Mouse (Mus musculus) cerebellum, adult 11-12 months (tissue): Measurements from ENCODE around the gene Smg5.
"Not testable (repeated sequence)": the region's sequence is repeated elsewhere in the genome, so short reads cannot be mapped to it uniquely, and the experiment has no call there.

Source experiments
- DNase-seq: peaks from one replicate; pipeline ENCODE4 v3.0.0; 2022

Gene Smg5

DNA sequence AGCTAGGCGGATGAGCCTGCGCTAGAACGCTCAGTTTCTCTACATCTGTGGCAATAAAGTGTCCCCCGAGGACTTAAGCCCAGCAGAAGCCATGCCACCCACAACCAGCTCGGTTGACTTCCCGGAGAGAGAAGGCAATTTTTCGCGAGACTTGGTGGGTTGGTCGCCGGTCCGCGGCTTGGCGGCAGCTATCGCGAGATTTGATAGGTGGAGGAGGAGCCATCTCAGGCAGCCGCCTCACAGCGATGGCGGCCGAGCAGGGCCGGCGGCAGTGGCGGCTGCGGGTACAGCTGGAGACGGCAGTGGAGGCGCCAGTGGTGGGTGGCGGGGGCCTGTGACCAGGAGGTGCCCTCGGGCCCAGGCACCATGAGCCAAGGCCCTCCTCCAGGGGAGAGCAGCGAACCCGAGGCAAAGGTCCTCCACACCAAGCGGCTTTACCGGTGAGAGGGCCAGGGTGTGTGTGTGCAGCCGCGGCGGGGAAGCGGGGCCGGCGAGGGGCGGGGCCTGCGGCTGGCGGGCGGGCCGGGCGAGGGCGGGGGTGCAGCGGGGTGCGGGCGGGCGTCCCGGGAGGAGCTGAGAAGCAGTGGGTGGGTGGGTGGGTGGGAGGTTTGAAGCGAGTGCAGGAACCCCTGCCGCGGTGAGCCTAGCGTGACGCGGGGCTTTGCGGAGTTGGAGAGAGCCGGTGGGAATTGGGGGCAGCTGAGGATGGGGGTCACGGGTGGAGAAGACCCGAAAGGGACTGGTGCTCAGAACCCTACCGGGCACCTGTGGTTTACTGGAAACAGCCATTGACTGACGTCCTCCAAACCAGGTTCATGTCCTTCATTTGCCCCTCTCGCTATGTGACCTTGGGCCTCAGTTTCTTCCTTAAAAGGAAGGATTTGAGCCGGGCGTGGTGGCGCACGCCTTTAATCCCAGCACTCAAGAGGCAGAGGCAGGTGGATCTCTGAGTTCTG is at the start of gene Smg5, which contains the start of gene Tmem79:
Gene Smg5, plus strand, starts transcription at position 203 of the 956 bp plus-strand sequence.
Gene Tmem79, minus strand, starts transcription at position 91 of the 956 bp plus-strand sequence.
- DNase-seq, result peak; percentile 95

DNA sequence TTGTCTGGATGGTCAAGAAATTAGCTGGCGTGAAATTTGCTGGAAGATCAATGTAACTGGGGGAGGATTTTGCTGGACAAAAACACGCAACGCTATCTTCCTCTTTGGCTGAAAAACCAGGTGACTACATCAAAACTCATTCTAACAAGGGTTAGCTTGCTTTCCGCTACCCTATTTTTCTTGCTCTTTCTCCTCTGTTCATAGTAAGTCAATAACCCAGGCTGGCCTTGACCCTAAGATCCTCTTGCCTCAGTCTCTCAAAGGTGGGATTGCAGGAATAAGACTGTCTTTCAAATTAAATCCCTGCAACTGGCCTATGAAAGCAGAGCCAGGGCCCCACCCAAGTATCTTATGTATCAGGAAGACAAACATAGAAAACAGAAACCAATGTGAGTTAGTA is 49.0 kb upstream of the Smg5 start, which contains the start of gene Gm38392:
Gene Gm38392, minus strand, starts transcription at position 101 of the 400 bp plus-strand sequence.
- no peak for DNase-seq

DNA sequence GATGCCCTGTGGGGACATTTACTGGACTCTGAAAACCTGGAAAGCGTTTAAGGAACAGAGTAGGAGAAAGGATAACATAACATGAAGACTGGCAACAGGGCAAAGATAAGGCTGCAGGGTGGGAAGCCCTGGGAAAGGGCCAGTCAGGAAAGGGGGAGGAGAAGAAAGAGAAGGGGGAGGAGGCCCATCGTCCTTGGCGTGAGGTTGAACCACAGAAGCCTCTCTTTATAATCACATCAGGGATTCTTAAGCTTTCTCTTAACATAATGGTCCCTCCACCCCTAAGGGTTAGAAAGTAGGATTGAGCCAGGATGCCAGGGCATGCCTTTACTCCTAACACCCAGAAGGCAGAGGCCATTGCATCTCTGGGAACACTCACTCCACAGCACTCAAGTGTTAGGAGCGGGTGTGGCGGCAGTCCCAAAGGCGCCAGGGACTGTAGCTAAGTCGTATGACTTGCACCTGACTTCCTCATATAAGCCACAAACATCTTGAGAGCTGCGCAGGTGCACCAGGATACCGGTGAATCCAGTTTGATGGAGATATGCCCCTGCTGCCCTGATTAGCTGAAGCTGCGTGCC is 47.8 kb upstream of the Smg5 start:
- not testable (repeated sequence) for DNase-seq

DNA sequence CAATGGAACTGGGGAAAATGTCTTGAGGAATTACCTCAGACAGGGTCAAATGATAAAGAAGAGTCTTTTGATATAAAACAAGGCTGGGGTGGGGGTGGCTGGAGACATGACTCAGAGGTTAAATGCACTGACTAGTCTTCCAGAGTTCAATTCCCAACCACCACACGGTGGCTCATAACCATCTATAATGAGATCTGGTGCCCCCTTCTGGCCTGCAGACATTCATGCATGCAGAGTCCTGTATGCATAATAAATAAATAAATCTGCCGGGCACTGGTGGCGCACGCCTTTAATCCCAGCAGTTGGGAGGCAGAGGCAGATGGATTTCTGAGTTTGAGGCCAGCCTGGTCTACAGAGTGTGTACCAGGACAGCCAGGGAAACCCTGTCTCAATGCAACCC is 44.1 kb upstream of the Smg5 start:
- peak; percentile 9 for DNase-seq

DNA sequence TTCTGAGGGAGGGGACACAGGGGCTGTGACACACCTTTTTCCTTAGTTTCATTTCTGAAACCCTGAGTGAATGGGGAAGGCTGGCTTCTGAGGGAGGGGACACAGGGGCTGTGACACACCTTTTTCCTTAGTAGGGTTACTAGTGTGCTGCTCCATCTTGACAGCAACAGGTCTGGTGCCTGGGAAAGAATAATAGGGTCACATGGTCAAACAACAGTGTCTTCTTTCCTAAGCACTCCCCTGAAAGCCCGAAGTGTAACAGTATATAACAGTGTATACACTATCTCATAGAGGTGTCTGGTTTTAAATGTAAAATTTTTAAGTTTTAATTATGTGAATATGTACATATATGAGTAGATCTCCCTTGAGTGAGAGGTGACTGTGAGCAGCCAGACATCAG is 40.8 kb upstream of the Smg5 start:
- not testable (repeated sequence) for DNase-seq

DNA sequence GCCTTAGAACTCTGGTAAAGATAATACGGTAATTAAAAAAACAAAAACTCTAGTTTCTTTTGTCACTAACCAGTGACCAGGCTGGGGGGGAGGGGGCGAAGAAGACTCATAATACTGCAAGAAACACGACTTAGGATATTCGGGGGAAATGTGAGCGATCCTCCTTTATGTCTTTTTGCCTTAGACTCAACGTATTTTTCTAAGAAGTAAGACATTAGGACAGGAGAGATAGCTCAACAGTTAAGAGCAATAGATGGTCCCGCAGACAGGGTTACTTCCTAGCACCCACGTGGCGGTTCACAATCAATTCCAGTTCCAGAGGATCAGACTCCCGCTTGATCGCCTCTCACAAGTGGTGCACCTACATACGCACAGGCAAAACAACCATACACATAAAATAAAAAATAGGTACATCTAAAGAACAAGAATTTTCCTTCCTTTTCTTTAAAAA is 39.9 kb upstream of the Smg5 start:
- no peak for DNase-seq

DNA sequence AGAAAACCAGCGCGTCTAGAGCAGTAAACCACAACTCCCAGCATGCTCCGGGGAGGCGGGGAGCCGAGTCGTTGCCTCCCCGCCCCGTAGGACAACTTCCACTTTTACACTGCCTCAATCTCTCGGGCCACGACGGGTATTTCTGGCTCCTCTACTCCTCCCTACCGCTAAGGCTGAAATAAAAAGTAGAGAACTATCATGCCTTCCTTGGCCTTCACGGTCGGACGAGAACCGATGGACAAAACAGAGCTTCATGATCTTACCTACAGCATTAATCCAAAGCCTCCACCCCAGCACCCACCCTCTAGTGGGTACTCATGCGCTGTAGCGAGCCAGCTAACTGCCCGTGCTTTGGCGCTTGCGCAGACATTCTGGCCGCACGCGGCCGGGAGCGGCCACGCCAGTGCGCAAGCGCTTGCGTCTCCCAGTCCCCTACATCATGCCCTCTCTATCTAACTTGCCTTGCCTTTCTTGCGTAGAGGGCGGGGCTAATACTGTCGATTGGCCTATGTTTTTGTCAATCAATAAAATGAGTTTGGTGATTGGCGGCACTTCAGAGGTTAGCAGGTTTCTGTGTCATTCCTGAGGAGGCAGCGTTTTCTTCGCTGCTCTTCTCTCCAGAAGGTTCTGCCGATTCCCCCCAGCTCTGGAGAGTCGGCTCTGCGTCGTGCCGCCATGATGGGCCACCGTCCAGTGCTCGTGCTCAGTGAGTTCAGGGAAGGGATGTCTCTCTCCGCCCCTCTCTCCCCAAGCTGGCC is 39.3 kb upstream of the Smg5 start, which contains the start of the genes Tsacc and Cct3:
Gene Tsacc, minus strand, starts transcription at position 439 of the 758 bp plus-strand sequence.
Gene Cct3, plus strand, starts transcription at position 556 of the 758 bp plus-strand sequence.
- peak; percentile 98 for DNase-seq

DNA sequence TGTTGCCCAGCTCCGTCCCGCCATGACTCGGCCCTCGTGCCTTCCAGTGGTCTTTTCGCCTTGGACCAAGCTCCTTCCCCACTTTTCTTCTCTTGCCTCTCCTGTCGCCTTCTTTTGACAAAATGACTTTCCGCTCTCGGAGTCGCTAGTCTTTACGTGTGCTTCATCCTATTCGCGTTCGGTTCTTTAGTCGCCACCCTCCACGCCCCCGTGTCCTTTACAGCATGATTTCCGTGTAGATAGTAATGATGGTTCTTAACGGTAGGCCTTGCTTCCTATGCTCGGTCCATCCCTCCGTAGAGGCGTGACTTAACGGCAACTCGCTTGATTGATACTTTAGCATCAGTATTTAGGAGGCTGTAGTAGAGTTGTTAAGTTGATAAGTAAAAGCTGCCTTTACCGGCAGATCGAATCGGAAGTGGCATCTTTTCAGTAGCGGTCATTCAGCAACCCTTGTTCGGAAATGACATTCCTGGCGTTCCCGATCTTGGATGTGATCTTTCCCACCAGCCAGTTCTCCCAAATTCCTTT is 38.7 kb upstream of the Smg5 start:
- DNase-seq, result no peak

DNA sequence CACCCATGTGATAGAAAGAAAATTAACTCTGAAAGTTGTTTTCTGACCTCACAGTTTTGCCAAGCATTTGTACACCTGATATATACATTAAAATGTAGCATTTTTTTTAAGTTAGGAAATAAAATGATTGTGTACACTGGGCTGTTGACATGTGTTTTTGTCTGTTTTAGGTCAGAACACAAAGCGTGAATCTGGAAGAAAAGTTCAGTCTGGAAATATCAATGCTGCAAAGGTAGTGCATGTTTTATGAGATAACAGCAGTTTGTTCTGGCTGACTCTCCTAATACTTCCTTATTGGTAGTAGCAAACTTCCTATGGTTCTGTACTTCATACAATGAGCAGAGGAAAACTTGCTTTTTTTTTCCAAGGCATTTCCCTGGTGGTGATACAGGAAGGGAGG is 36.9 kb upstream of the Smg5 start:
- no peak for DNase-seq

DNA sequence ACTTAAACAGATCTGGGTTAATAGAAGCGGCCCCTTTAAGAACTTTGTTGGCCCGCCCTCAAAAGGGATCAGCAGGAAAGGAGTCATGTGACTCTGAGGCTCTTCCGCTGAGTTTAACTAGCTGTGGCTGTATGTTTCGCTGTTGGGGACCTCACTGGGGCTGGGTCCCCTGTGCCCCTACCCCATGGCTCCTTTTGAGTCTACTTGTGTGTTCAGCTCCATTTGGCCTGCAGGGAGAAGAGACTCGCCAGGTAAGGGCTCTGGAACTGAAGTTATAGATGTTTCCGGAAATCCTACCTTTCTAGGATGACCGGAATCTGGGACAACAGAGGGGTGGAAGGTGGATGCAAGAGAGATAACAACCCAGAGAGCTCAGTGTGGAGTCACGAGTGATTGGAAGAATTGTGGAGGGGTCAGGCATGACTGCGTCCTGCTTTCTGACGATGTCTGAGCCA is 11.1 kb upstream of the Smg5 start, which contains the start of gene Glmp:
Gene Glmp, plus strand, starts transcription at position 73 of the 455 bp plus-strand sequence.
- DNase-seq, result peak; percentile 61

DNA sequence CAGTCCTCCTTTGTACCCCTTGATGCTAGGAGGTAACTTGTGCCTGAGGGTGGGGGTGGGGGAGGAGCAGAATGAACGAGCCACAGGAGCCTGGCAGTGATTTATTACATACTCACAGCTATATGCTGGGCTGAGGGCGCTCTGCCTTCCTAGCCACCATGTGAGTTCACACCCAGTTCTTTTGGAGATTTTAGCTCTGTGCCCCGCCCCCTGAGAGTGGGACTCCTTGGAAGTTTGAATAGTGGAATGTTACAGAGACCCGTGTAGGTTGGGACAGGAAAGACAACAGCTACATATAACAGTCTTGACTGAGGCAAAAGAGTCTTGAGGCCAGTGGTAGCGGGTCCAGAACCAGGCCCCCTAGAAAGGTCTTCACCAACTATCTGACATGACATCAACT is 7.1 kb upstream of the Smg5 start:
- DNase-seq, result no peak

DNA sequence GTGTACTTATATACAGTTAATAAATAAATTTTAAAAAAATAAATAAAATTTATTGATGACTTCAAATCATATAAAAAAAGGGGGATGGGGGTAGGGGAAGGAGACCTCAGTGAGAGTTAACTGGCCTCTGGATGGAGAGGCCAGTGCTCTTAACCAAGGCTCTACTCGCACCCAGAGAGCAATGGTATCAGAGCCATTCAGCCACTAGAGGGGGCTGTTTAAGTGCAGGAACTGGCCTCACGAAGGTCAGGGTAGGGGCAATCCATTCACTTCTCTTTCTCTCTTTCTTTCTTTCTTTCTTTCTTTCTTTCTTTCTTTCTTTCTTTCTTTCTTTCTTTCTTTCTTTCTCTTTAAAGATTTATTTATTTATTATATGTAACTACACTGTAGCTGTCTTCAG is 4.8 kb upstream of the Smg5 start:
- no peak for DNase-seq

DNA sequence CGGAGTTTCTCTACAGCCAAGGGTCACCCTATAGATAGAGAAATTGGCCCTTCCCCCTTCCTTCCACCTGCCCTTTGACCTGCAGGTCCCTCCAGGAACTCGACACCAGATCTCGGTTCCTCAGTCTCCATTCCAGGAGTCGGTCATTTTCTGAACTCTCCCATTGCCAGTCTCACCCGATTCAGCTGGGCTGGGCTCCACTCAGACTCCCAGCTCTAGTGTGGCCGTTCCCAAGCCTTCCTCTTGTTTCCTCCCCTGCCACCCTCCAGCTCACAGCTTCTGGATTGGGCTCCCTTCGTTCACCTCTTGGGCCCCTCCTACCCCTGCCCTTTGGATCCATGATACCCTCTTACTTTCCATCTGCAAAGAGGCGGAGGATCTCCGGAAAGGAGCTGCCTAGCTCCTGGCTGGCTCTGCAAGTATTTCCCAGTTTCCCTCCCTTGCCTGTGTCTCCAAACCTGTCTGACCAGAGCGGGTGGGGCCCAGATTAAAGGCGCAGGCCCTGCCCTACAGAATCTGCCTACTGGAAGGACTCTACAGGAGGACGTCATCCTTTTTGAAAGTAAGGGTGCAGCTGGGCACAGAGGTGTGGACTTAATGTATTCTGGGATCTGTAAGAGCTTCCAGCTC is 1.9 kb upstream of the Smg5 start:
- DNase-seq, result no peak

DNA sequence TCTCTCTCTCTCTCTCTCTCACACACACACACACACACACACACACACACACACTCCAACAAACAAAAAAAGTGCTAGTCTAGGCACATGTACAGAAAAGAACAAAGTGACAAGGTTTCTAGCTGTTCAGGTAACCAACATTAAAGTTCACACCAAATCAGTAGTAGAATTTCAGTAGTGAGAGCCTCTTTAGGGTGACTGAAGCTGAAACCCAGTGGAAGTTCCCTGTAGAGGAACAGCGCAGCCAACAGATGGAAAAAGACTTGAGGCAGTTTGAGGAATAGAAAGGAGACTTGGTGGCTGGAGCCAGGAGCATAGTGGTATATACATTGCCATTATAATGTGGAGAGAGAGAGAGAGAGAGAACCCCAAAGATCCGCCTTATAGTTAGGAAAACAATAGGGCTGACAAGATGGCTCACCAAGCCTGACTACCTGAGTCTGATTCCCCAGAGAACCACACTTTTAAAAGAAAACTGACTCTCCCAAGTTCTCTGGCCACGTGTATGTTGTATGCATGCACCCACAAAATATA is 1.1 kb upstream of the Smg5 start:
- no peak for DNase-seq

DNA sequence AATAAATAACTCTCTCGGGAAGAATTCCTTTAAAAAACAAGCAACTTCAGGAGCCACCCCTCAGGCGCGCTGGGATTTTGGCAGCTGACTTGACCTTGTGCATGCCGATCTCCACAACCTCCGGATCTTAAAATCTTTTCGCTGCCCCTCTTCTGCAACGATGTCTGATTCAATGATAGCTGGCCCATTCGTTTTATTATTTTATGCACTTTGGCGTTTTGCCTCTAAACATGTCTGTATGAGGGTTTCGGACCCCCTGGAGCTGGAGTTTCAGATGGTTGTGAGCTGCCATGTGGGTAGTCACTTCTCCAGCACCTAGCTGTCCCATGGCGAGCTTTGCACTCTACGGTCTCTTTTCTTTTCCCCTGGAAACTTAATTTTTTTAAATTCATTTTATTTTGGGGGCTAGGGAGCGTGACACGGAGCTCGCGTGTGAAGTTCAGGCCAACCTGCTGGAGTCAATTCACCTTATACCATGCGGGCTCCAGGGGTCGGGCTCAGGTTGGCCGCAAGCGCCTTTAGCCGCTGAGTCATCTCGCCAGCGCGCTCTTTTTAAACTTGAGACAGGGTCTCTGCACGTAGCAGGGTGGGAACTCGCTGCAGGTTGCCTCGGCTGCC is 515 bp upstream of the Smg5 start:
- no peak for DNase-seq

DNA sequence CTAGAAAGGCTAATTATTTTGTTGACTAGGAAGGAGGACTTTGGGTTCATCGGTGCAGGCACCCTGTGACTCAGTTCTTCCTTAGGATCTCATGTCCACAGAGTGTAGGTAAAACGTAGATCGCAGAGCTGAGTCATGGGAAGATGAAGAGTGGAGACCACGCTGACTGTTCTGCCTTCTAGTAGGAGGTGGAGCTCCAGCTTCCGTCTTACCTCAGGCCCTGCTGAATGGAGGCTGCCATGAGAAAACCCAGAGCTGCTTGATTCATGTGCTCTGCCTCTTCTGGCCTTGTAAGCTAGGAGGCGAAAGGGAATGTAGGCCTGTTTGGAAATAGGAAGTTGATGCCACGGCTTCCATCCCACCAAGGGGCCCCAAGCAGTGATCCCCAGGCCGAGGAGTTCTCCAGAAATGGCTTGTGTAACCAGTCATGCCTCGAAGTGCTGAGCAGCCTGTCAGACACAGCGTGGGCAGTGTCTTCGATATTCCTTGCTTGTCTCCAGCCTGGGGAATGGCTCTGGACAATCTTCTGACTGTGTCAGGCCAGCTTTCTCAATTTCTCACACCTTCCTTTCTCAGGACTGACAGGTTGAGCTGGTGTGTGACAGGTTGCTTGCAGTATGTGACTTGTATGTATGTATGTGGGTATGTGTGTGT is 1.4 kb downstream of the Smg5 start:
- no peak for DNase-seq

DNA sequence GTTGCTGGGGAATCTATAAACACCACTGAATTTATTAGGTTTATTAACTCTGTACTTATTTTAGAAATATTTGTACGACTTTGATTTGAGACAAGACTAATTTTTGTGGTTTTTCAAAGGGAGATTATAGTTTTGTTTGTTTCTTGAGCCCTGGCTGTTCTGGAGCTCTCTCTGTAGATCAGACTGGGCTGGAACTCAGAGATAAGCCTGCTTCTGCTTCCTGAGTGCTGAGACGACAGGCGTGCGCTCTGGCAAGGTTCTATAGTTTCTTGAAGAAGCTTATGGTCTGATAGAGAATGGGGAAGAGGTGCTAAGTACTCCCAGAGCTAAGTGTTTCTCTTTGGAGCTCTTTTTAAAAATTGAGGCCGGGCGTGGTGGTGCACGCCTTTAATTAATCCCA is 2.3 kb downstream of the Smg5 start:
- DNase-seq, result no peak

DNA sequence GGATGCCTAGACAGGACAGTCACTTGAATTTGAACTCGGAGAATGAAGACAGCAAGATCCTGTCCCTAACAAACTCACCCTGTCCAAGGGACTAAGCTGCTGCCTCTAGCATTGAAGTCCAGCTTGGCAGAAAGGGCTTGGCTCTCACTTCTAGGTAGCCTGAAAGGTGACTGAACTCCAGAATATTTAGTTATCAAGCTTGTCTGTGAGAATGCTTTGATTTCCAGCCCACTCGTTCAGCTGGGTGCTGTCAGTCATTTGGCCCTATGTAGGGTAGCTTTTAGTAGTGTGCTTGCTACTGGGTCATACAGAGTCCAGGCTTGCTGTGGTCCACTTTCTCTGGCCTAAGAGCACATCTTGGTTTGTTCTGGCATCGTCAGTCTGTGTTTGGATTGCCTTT is 2.9 kb downstream of the Smg5 start:
- DNase-seq, result no peak

DNA sequence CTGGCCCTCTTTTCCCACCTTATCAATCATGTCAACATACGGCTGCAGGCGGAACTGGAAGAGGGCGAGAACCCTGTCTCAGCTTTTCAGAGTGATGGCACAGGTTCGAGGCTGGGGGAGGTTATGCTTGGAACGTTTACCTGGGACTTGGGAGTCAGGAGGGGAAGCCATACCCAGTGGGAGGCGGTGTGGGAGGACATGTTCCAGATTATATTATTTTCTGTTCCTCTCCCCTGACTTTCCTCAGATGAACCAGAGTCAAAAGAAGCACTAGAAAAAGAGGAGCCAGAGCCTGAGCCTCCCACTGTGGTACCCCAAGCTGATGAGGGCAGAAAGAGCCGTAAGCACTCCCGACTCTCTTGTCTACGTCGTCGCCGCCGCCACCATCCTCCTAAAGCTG is 14.7 kb downstream of the Smg5 start:
- no peak for DNase-seq

DNA sequence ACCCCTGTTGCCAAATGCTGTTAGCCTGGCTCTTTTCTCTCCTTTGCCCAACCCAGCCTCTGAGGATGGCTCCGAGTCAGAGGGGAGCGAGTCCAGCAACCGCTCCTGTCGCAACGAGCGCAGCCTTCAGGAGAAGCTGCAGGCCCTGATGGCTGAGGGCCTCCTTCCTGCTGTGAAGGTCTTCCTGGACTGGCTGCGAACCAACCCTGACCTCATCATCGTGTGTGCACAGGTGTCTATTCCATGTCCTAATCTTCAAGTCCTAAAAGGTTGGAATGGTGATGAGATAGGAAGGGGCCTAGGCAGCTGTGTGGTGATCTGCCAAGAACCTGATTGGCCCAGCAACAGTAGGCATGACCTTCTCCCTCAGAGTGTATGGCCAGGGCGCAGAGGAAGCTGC is 16.8 kb downstream of the Smg5 start:
- DNase-seq, result peak; percentile 76
